19 mouse cellular contexts compared by ENCODE assay signal in genomic region chr16:38670621-38671390, GRCm38 (mm10). TPM values are rescaled to one million over a fixed set of nuclear protein-coding genes. Genes with fewer than 3 reads are reported as not detected.
DNase-seq lines count a peak whose midpoint lies in the region; ATAC-seq lines count a peak whose summit lies in the region.
"Had no signal": no experiment of that assay in that cellular context is flagged by ENCODE, and none has a peak within 500 bp of the region (broad histone marks: within the 10 kb centered on the region; RNA-seq: fewer than 3 reads in every experiment).

No protein-coding gene starts in this region.

- no peak overlapping the region for H3K9ac ChIP-seq in heart, embryonic 15.5 days
- no peak overlapping the region for H3K9ac ChIP-seq in midbrain, embryonic 14.5 days (replicated peaks; ENCODE audit: low read length)
- H3K9ac ChIP-seq in midbrain, embryonic 15.5 days = no peak overlapping the region
- H3K9ac ChIP-seq in kidney, embryonic 15.5 days = no peak overlapping the region
- H3K9ac ChIP-seq: hindbrain, embryonic 15.5 days; limb, embryonic 12.5 days; liver, embryonic 14.5 days had no signal

- no peak for ATAC-seq in heart, embryonic 15.5 days (replicated peaks; ENCODE audit: insufficient number of reproducible peaks, insufficient read depth, low FRiP score, low read depth)
- no peak; the same call in 1 of the 2 replicates for ATAC-seq in midbrain, embryonic 14.5 days (ENCODE audit: low FRiP score, low TSS enrichment)
- ATAC-seq in midbrain, embryonic 15.5 days (replicated peaks) = no peak; the same call in 1 of the 2 replicates
- no peak for ATAC-seq in kidney, embryonic 15.5 days (replicated peaks; ENCODE audit: low FRiP score)
- ATAC-seq: lung, postnatal 0 days; Patski had no signal

- peaks cover 10% of the 10 kb centered on the region; the same call in 1 of the 2 replicates for H3K36me3 ChIP-seq in heart, embryonic 15.5 days
- no peaks in the 10 kb centered on the region for H3K36me3 ChIP-seq in midbrain, embryonic 14.5 days (ENCODE audit: control insufficient read depth, insufficient read depth, low read length)
- H3K36me3 ChIP-seq in midbrain, embryonic 15.5 days (replicated peaks) = no peaks in the 10 kb centered on the region
- no peaks in the 10 kb centered on the region for H3K36me3 ChIP-seq in kidney, embryonic 15.5 days
- H3K36me3 ChIP-seq: hindbrain, embryonic 15.5 days; limb, embryonic 12.5 days had no signal

- 83% methylated on average over 12 of the region's 12 CpGs for WGBS in heart, embryonic 15.5 days
- 86% methylated on average over 12 of the region's 12 CpGs for WGBS in midbrain, embryonic 14.5 days
- WGBS in midbrain, embryonic 15.5 days = 76% methylated on average over 12 of the region's 12 CpGs
- WGBS in kidney, embryonic 15.5 days = 87% methylated on average over 12 of the region's 12 CpGs

- H3K9me3 ChIP-seq in heart, embryonic 15.5 days (replicated peaks) = no peaks in the 10 kb centered on the region
- H3K9me3 ChIP-seq in midbrain, embryonic 14.5 days (ENCODE audit: control insufficient read depth, low read length) = no peaks in the 10 kb centered on the region
- no peaks in the 10 kb centered on the region for H3K9me3 ChIP-seq in midbrain, embryonic 15.5 days
- no peaks in the 10 kb centered on the region for H3K9me3 ChIP-seq in kidney, embryonic 15.5 days (replicated peaks)
- H3K9me3 ChIP-seq: embryonic facial prominence, embryonic 10.5 days; hindbrain, embryonic 15.5 days; limb, embryonic 12.5 days had no signal

- DNase-seq in cerebellum, postnatal 36 days = peak; percentile 11 to 23
- DNase-seq in cerebellum, adult 18-20 months = no peak
- no peak for DNase-seq in heart, postnatal 36 days
- peak; percentile 52 for DNase-seq in midbrain, embryonic 14.5 days
- peak; percentile 83 for DNase-seq in retina, postnatal 7 days (ENCODE audit: low read depth, low spot score)
- DNase-seq: B cell, adult 2 months; cerebellum, adult 2 months; kidney, adult 9 months had no signal

- peak overlapping the region; percentile 20 for H3K27ac ChIP-seq in heart, embryonic 15.5 days
- H3K27ac ChIP-seq in midbrain, embryonic 14.5 days (replicated peaks; ENCODE audit: low read depth, low read length) = no peak overlapping the region; the same call in 1 of the 2 replicates
- no peak overlapping the region for H3K27ac ChIP-seq in midbrain, embryonic 15.5 days
- no peak overlapping the region for H3K27ac ChIP-seq in kidney, embryonic 15.5 days
- H3K27ac ChIP-seq: embryonic facial prominence, embryonic 10.5 days; hindbrain, embryonic 15.5 days; limb, embryonic 12.5 days; liver, embryonic 14.5 days had no signal

- peaks cover 86% of the 10 kb centered on the region for H3K4me1 ChIP-seq in heart, embryonic 15.5 days (replicated peaks)
- H3K4me1 ChIP-seq in midbrain, embryonic 14.5 days (ENCODE audit: control insufficient read depth, insufficient read depth, low read length) = peaks cover 18% of the 10 kb centered on the region; the same call in 1 of the 2 replicates
- peaks cover 15% of the 10 kb centered on the region for H3K4me1 ChIP-seq in midbrain, embryonic 15.5 days
- H3K4me1 ChIP-seq in kidney, embryonic 15.5 days = 0 out of 2 replicates have a peak, but pooled peaks cover 4% of the 10 kb centered on the region
- H3K4me1 ChIP-seq: limb, embryonic 12.5 days had no signal

- no peak overlapping the region for H3K4me3 ChIP-seq in heart, embryonic 15.5 days
- no peak overlapping the region for H3K4me3 ChIP-seq in midbrain, embryonic 14.5 days (replicated peaks; ENCODE audit: low read depth, low read length)
- no peak overlapping the region for H3K4me3 ChIP-seq in midbrain, embryonic 15.5 days
- H3K4me3 ChIP-seq in kidney, embryonic 15.5 days (replicated peaks) = no peak overlapping the region
- H3K4me3 ChIP-seq: embryonic facial prominence, embryonic 10.5 days; erythroblast, embryonic 14.5 days; hindbrain, embryonic 15.5 days; limb, embryonic 12.5 days; myocyte had no signal

- intact Hi-C loops in heart, postnatal 36 days (cut with DNase I) = no loop called here

- no peaks in the 10 kb centered on the region for H3K27me3 ChIP-seq in heart, embryonic 15.5 days
- H3K27me3 ChIP-seq in midbrain, embryonic 14.5 days (ENCODE audit: control insufficient read depth, insufficient read depth, low read length) = no peaks in the 10 kb centered on the region
- no peaks in the 10 kb centered on the region for H3K27me3 ChIP-seq in midbrain, embryonic 15.5 days (replicated peaks)
- no peaks in the 10 kb centered on the region for H3K27me3 ChIP-seq in kidney, embryonic 15.5 days
- H3K27me3 ChIP-seq: hindbrain, embryonic 15.5 days; limb, embryonic 12.5 days had no signal

- H3K4me2 ChIP-seq in heart, embryonic 15.5 days = no peak overlapping the region
- no peak overlapping the region for H3K4me2 ChIP-seq in midbrain, embryonic 14.5 days (ENCODE audit: low read length)
- H3K4me2 ChIP-seq in midbrain, embryonic 15.5 days = no peak overlapping the region
- H3K4me2 ChIP-seq in kidney, embryonic 15.5 days = no peak overlapping the region
- H3K4me2 ChIP-seq: hindbrain, embryonic 15.5 days; limb, embryonic 12.5 days had no signal

RNA-seq across cellular contexts. Expression of gene Arhgap31, which starts 42.3 kb away (rescaled TPM):
- 36.1 and 36.5 TPM in 2 replicates for polyA plus RNA-seq in heart, embryonic 15.5 days (2015; fragmentation: Nextera tagmentation; extraction: Ambion mirVana)
- 10 to 100 TPM; 37.4 to 43.5 TPM for total RNA-seq in heart, postnatal 36 days (2021)
- polyA plus RNA-seq in midbrain, embryonic 14.5 days (2014; fragmentation: Nextera tagmentation; extraction: Ambion mirVana) = 2.0 and 6.3 TPM in 2 replicates
- polyA plus RNA-seq in midbrain, embryonic 15.5 days (2015; fragmentation: Nextera tagmentation; extraction: Ambion mirVana) = 5.8 and 6.1 TPM in 2 replicates
- polyA plus RNA-seq in kidney, embryonic 15.5 days (2015; fragmentation: Nextera tagmentation; extraction: Ambion mirVana) = 10.4 and 12.6 TPM in 2 replicates

Comparison
In these comparisons a context has a peak if more than half of its experiments do, and no peak if none do; other contexts are left out.
1. DNase-seq: peak in cerebellum, postnatal 36 days (2 of 2), midbrain, embryonic 14.5 days (single experiment) and retina, postnatal 7 days (single experiment); none in cerebellum, adult 18-20 months (0 of 2) and heart, postnatal 36 days (0 of 2).